Mouse (Mus musculus) layer of hippocampus, adult 9-10 months (tissue): ENCODE results near the gene Siae.

ENCODE experiments used
- DNase-seq: peaks from one replicate; pipeline ENCODE4 v3.0.0; 2022; ENCODE audit warnings: low spot score

Gene Siae

GRCm38 (mm10) chr9:37540701-37541575 is 14.6 kb upstream of the Siae start:
- no peak for DNase-seq

DNA sequence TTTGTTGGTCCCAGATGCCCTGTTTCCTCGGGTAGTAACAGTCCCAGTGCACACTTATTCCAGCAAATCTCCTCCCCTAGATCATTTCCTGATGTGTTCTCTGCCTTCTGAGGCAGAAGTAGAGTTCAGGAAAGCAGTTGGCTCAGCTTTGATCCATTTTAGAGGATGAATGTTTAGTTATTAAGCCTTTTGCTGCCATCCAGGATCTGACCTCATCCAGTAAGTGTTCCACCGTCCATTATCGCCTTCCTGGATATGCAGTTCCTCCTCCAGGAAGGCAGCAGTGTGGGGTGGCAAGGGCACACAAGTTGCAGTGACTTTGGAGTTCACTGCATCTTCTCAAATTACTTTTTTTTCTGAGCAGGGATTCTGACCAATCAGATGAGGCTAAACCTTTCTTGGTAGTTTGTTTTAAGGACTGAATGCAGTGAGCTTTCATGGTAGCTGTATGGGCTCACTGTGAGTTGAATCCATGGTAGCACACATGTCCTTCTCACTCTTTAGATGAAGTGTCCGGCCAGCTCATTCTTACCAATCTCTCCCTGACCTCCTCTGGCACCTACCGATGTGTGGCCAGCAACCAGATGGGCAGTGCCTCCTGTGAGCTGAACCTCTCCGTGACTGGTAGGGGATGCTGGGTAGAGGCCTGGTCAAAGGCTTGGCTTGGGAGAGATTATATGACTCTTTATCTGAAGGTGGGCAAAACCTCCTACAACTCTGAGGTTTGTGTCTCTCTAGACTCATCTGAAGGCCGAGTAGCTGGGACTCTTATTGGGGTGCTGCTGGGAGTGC is 13.5 kb upstream of the Siae start:
- DNase-seq, result no peak

GRCm38 (mm10) chr9:37543869-37544440 is 11.5 kb upstream of the Siae start:
- no peak for DNase-seq

- DNase-seq, result no peak
Measured at GRCm38 (mm10) chr9:37544447-37545165, 10.9 kb upstream of the Siae start.

- DNase-seq, result no peak
Measured at GRCm38 (mm10) chr9:37545166-37545610, 10.3 kb upstream of the Siae start.

DNA sequence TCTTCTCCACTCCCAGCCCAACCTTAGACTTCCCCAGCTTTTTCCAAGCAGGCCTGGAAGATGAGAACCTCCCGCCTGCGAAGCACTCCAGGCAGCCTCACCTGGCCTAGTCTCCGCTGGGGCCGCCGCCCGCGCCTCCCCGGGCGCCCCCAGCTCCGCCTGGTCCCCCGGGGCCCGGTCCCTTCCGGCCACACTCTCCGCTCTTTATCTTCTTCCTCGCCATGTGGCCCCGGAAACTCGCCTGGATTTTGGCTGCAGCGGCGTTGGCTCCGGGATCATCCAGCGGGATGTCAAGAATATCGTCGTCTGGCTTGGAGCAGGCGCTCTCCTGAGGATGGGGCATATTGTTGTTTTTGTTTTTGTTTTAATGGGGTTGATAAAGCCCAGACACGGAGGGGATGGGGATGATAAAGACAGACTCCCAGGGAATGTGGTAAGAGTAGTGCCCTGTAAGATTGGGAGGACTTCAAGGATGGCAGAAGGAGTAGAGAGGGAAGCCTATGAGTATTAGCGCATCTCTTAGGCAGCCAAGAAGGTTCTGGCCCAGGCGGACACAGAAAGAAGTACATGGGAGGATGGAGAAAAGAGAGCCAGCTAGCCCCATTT is 9.5 kb upstream of the Siae start:
- no peak for DNase-seq

GRCm38 (mm10) chr9:37546889-37547288 is 8.6 kb upstream of the Siae start:
- DNase-seq, result no peak

DNA sequence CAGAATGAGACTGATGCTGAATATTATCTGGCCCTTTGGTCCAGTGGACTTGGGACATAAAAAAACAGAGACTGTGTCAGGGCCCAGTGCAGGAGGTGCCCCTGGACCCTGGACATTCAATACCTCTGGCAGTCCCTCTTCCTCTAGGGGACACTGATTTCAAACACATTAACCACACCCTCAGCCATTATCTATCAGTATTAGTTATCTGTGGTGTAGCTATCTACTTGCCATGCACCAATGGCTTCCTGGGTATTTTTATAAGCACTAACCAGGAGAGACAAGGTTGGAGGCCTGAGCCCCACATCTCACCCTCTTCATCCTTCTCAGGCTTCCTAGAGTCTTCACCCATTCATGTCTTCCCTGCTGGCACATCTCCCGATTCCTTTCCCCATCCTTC is 5.1 kb upstream of the Siae start:
- DNase-seq, result no peak

DNA sequence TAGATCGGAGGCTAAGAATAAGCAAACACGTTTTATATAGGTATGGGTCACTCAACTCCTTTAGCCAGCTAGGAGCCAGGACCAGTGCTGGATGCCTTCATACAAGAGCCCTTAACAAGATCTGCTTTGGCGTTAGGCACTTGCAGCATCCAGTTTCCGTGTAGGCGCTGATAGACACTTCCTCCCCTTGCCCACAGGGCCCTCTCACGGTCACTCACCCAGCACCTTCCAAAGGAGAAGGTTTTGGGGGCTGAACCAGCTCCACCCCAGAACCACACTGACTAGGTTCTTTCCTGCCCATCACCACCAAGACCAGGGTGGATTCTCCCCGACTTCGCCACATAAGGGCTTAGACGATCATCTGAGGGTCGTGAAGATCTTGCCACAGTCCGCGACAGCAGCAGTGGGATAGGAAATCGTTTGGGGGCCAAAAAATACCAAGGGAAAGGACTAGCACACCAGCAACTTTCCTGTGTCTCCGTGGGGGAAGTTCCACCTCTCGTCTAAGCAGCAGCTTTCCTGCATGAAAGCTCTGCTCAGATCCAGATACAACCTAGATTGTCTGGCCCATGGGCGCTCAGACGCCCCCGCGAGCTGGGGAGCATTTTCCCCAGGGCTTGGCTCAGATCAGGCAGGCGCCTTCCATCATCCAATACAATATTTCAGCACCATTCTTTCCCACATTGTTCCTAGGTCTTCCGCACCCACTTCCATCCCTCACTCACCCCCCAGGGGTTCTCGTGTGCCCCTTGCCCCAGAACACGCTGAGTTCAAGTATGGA is 3.6 kb upstream of the Siae start:
- DNase-seq, result no peak

- DNase-seq, result no peak
Measured at GRCm38 (mm10) chr9:37552536-37553293, 2.8 kb upstream of the Siae start, which contains the start of gene Nrgn. Nrgn (minus strand) TSS chr9:37552904.

- DNase-seq, result no peak
Measured at GRCm38 (mm10) chr9:37554279-37554678, 1.2 kb upstream of the Siae start.

DNA sequence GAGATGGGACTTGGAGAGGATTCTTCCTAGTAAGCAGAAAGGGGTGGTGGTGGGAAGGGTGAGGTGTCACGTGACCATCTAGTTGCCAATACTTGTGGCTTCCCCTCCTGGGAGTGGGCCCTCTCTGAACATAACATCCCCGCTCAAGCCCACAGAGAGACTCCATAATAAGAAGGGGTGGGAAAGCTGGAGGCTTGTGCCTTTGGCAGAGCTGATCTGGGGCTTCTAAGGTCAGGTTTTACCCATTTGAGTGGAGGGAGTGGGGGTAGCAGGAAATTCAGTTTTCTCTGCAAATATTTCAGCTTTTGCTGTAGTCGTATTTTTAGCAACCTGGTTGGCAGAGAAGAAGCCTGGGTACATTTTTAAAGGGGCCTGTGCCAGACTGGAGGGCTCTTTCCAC is 868 bp downstream of the Siae start:
- DNase-seq, result no peak

DNA sequence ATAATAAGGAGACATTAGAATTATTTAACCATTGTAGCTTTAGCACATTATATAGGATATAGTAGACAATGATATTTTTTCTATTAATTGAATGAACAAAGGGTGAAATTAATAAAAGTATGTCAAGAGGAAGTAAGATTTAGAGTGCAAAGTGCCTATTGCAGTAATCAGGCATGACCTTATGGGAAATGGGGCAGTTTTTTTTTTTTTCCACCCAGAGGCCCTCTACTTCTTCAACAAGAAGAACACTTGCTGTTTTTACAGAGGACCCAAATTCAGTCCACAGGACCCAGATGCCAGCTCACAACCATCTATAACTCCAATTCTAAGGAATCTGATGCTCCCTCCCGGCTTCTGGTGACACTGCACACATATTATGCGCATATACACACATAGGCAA is 5.1 kb downstream of the Siae start:
- no peak for DNase-seq

GRCm38 (mm10) chr9:37563805-37564204 is 8.3 kb downstream of the Siae start:
- DNase-seq, result no peak

- no peak for DNase-seq
Measured at GRCm38 (mm10) chr9:37567019-37567418, 11.5 kb downstream of the Siae start.

DNA sequence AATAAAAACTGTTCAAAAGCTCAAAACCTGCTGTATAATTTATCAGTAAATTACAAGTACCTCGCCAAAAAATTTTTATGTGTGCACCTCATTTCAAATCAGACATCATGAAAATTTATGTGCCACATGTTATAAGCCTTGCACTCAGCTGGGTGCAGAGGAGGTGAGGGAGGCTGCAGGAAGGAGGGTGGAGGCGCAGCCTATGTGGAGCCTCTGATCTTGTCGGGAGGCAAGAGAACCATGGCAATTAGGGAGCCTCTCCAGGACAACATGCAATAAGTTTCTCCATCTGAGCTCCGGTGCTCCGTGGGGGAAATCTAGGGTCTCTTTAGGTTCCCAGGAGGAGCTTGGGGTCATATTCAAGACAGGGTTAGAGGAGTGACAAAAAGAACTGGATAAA is 12.0 kb downstream of the Siae start:
- DNase-seq, result no peak

DNA sequence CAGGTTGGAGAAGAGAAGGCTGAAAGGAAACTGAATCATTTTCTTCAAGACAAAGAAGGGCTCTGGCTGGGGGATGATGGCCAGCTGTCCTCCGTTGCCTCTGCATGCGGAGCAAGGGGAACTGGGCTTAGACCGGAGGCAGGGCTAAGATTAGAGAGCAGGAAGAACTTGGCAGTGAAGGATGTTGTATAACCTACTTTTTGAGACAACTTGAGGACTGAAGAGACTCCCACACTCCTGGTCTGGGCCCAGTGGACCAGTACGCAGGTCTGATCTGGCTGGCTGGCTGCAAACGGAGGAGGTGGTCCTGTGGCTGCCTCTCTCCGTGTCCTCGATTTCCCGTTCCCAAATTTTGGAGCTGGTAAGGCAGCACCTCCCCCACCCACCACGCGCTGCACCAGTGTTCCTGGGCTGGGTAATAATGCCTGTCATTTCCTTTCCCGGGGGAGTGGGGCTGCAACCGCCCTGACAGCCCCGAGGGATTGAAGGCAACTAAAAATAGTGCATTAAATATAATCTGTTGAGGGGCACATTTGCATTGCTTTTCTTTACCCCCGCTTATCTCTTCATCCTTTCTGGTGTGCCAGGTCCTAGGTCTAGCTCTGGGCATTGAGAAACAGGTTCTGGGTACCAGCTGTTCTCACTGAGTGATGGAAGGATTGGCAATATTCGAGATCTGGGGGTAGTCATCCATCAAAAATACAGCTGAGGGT is 12.6 kb downstream of the Siae start:
- no peak for DNase-seq

DNA sequence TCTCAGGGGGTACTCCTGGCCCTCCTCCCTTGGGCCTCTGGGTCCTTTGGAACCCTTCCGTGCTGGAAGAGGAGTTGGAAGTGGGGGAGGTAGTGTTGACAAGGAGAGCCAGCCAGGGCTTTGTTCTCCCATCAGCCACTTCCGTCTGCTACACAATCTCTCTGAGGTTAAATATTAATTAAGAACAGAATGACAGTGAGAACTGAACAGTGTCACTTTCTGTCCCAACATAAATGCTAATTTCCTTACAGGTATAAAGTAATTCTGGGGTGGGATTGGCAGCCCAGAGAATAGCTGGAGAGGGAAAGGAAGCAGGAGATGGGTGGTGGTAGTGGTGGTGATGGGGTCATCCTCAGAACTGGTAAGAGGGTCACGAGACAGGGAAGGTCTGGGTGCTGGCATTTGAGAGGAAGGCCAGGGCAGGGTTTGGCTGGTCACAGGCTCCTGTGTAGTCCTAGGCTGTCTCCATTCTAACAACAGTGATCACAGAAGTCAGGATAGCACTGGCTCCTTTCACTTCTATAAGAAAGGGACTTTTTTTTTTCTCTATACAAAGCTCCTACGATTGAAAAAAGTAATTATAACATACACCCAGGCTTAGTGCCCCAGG is 13.2 kb downstream of the Siae start:
- no peak for DNase-seq

DNA sequence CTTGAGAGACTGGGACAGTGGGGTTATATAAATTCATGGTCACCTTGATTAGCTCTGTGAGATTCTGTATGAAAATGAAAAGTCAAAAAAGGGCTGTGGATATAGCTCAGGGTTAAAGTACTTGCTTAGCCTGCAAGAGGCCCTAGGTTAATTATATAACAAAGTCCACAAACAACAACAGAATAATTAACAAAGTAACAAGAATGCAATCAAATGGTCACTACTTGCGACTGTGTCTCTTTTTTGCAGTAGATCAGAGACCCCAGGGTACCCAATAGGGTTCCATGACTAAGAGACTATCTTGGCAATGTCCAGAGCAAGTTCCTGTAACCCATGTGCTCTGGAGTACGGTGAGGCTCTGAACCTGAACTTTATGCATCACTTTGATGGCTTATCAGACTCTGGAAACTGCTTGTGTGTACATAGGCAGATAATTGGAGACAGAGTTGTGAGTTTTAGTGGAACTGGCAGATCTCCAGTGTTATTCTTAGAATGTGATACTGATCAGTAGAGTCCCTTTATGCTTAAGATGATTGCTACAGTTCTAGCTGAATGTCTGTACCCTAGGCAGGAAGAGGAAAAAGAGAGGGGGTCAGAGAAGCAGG is 13.8 kb downstream of the Siae start:
- no peak for DNase-seq
